Mouse (Mus musculus): ENCODE measurements at regions not wholly inside any gene's neighbourhood (a gene's known extent, or its start where the extent isn't known, plus 50 kb on each side); places are given as distances from the start of the nearest gene placed in this dataset.
"Not testable (repeated sequence)": the region's sequence is repeated elsewhere in the genome, so short reads cannot be mapped to it uniquely, and the experiment has no call there.

- H3K36me3 ChIP-seq (replicated peaks in 1 of 2; ENCODE audit: control insufficient read depth in 1 of 2, insufficient read depth in 1 of 2, low read length in 1 of 2); dilution Hi-C loops (cut with MboI; ENCODE audit: extremely low pct_ligation_motif_present, extremely low pct_unique_long_range_greater_than_20kb, low sequenced_read_pairs); H3K27ac ChIP-seq (ENCODE audit: insufficient read depth, low read depth); H3K9me3 ChIP-seq (replicated peaks; ENCODE audit: low read length); in situ Hi-C loops (cut with MboI; ENCODE audit: low pct_ligation_motif_present, low pct_unique_long_range_greater_than_20kb, low sequenced_read_pairs); H3K79me2 ChIP-seq (replicated peaks; ENCODE audit: control insufficient read depth, extremely low read depth, insufficient read depth, poor library complexity, severe bottlenecking); H3K27me3 ChIP-seq (replicated peaks): not testable (repeated sequence)
- TF ChIP-seq IRF4 (IDR thresholded peaks at IDR 0.05; ENCODE audit: low read depth, low read length) (peak; percentile 75), CHD1 (IDR thresholded peaks at IDR 0.05; ENCODE audit: low read depth, low read length) (0 out of 2 replicates have a peak, but pooled peaks have one; percentile 75), MXI1 (IDR thresholded peaks at IDR 0.05; ENCODE audit: low read depth, low read length) (0 out of 2 replicates have a peak, but pooled peaks have one; percentile 34), ZNF384 (IDR thresholded peaks at IDR 0.05; ENCODE audit: low read depth, low read length) (peak; percentile 66; the same call in 1 of the 2 replicates), SIN3A (IDR thresholded peaks at IDR 0.05; ENCODE audit: low read length) (peak; percentile 57; the same call in 1 of the 2 replicates), NELFE (IDR thresholded peaks at IDR 0.05; ENCODE audit: low read depth, low read length) (peak; percentile 27; the same call in 1 of the 2 replicates), POLR2A (IDR thresholded peaks at IDR 0.05; ENCODE audit: low read depth, low read length) (peak; percentile 29; the same call in 1 of the 2 replicates), NRF1 (IDR thresholded peaks at IDR 0.05; ENCODE audit: low read depth, low read length) (0 out of 2 replicates have a peak, but pooled peaks have one; percentile 9)
- peak overlapping the region; percentile 25 to 50 (median 38) for H3K4me3 ChIP-seq (replicated peaks in 1 of 3; ENCODE audit: low read depth in 2 of 3, low read length in 2 of 3, poor library complexity in 1 of 3)
- peak overlapping the region; percentile 54 for H3K9ac ChIP-seq (ENCODE audit: insufficient read depth, low read depth)
- peaks cover 3 to 13% of the 10 kb centered on the region in 2 experiments for H3K4me1 ChIP-seq (ENCODE audit: control insufficient read depth in 1 of 2, insufficient read depth in 2 of 2)
- peak; percentile 55 for DNase-seq (ENCODE audit: extremely low read depth)
- peak overlapping the region; percentile 65 for H3K4me2 ChIP-seq (ENCODE audit: insufficient read depth, low read depth, poor library complexity, severe bottlenecking)
Measured at GRCm38 (mm10) chr9:12611994-12612393, 633.6 kb downstream of the Jrkl start.

GRCm38 (mm10) chr9:12598113-12598650 is 647.4 kb downstream of the Jrkl start:
- dilution Hi-C loops (cut with MboI; ENCODE audit: extremely low pct_ligation_motif_present, extremely low pct_unique_long_range_greater_than_20kb, low sequenced_read_pairs), result no loop called here

More at GRCm38 (mm10) chr9:12598113-12598650, 647.4 kb downstream of the Jrkl start:
- no peaks in the 10 kb centered on the region for H3K27me3 ChIP-seq (replicated peaks)
- no peak for TF ChIP-seq MAFK (IDR thresholded peaks at IDR 0.05; ENCODE audit: insufficient replicate concordance, low read length)
- no peak for TF ChIP-seq JUN (IDR thresholded peaks at IDR 0.05; ENCODE audit: insufficient read depth, low read depth, low read length)
- TF ChIP-seq HCFC1 (IDR thresholded peaks at IDR 0.05; ENCODE audit: low read depth, low read length), result no peak
- no peak for TF ChIP-seq IRF4 (IDR thresholded peaks at IDR 0.05; ENCODE audit: low read depth, low read length)
- TF ChIP-seq KAT2A (IDR thresholded peaks at IDR 0.05; ENCODE audit: insufficient replicate concordance, low read length), result no peak
- TF ChIP-seq NRF1 (IDR thresholded peaks at IDR 0.05; ENCODE audit: low read depth, low read length), result no peak
- no peak for TF ChIP-seq USF1 (IDR thresholded peaks at IDR 0.05; ENCODE audit: low read depth, low read length)
- TF ChIP-seq CHD2 (IDR thresholded peaks at IDR 0.05; ENCODE audit: low read length), result no peak
- no peak for TF ChIP-seq GABPA (IDR thresholded peaks at IDR 0.05; ENCODE audit: insufficient replicate concordance, low read depth, low read length)
- no peak for TF ChIP-seq TCF12 (IDR thresholded peaks at IDR 0.05; ENCODE audit: low read depth, low read length)
- no peak for TF ChIP-seq ELF1 (IDR thresholded peaks at IDR 0.05; ENCODE audit: low read depth, low read length)
- no peak for TF ChIP-seq E2F4 (IDR thresholded peaks at IDR 0.05; ENCODE audit: insufficient replicate concordance, low read depth, low read length)
- TF ChIP-seq MXI1 (IDR thresholded peaks at IDR 0.05; ENCODE audit: low read depth, low read length), result no peak
- H3K36me3 ChIP-seq (replicated peaks in 1 of 2; ENCODE audit: control insufficient read depth in 1 of 2, insufficient read depth in 1 of 2, low read length in 1 of 2), result no peaks in the 10 kb centered on the region
- H3K4me3 ChIP-seq (replicated peaks in 1 of 3; ENCODE audit: low read depth in 2 of 3, low read length in 2 of 3, poor library complexity in 1 of 3), result no peak overlapping the region
- no peaks in the 10 kb centered on the region for H3K9me3 ChIP-seq (replicated peaks; ENCODE audit: low read length)
- H3K27ac ChIP-seq (ENCODE audit: insufficient read depth, low read depth), result no peak overlapping the region
- DNase-seq (ENCODE audit: extremely low read depth), result no peak
- no peaks in the 10 kb centered on the region for H3K4me1 ChIP-seq (ENCODE audit: control insufficient read depth in 1 of 2, insufficient read depth in 2 of 2)
- H3K4me2 ChIP-seq (ENCODE audit: insufficient read depth, low read depth, poor library complexity, severe bottlenecking), result no peak overlapping the region
- in situ Hi-C loops (cut with MboI; ENCODE audit: low pct_ligation_motif_present, low pct_unique_long_range_greater_than_20kb, low sequenced_read_pairs), result no loop called here
- no peak overlapping the region for H3K9ac ChIP-seq (ENCODE audit: insufficient read depth, low read depth)
- H3K79me2 ChIP-seq (replicated peaks; ENCODE audit: control insufficient read depth, extremely low read depth, insufficient read depth, poor library complexity, severe bottlenecking), result no peaks in the 10 kb centered on the region
